Mouse (Mus musculus) mammary gland, adult 2 months (tissue): ENCODE data around the gene Rab33b. TPM values are rescaled to one million over a fixed set of nuclear protein-coding genes. Genes with fewer than 3 reads are reported as not detected.

Experiments used
- polyA plus RNA-seq: library from polyadenylated mRNA; depleted of rRNA; stranded (reverse); fragments of >200 nt; gene quantifications from 2 replicates; pipeline ENCODE4 v1.2.3, GENCODE M21; 2012; ENCODE audit warnings: low replicate concordance; rRNA removed

The Rab33b gene
- 11.8 and 14.6 TPM in 2 replicates for polyA plus RNA-seq

DNA sequence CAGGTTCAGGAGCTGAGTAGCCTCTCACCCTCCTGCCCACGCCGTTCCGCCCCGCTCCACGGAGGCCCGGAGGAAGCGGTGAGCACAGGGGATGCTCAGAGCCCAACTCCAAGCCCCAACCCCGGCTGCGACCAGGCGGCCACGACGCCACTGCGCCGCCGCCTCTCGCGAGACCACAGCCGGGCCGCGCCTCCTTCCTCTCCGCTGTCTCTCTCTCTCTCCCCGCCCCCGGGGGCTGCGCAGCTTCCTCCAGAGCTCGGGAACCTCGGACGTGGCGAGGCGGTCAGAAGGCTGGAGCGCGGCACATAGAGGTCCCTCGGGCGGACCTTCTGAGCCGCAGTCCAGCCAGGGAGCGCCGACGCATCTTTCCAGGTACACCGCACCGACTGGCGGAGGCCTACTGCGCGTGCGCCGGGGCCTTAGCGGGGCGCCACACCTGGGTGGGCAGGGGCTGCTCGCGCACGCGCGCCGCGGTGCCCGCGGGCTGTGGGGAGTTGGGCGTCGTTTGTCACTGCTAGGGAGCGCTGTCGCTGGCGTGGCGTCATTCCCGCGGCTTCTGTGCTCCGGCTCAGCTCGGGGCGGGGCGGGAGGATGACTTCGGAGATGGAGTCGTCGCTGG, at the start of gene Rab33b:
Gene Rab33b (plus strand): TSS at position 180 of the 619 bp plus-strand sequence.

Other genes with a start within 250 kb of the Rab33b start
- 50.0 and 53.9 TPM in 2 replicates for gene Elf2, start 143.3 kb upstream of the Rab33b start, polyA plus RNA-seq
- gene Mgarp, start 87.2 kb upstream of the Rab33b start, polyA plus RNA-seq = 0.22 and 0.24 TPM in 2 replicates
- 177 and 181 TPM in 2 replicates for gene Ndufc1, start 74.9 kb upstream of the Rab33b start, polyA plus RNA-seq
- gene Naa15, start 68.8 kb upstream of the Rab33b start, polyA plus RNA-seq = 1.7 and 4.9 TPM in 2 replicates
- 19.2 and 38.1 TPM in 2 replicates for gene Setd7, start 77.0 kb downstream of the Rab33b start, polyA plus RNA-seq
- 4.0 and 4.1 TPM in 2 replicates for gene Mgst2, start 176.4 kb downstream of the Rab33b start, polyA plus RNA-seq